Comparison of ENCODE assay signal across 7 mouse cellular contexts in the genomic region with DNA sequence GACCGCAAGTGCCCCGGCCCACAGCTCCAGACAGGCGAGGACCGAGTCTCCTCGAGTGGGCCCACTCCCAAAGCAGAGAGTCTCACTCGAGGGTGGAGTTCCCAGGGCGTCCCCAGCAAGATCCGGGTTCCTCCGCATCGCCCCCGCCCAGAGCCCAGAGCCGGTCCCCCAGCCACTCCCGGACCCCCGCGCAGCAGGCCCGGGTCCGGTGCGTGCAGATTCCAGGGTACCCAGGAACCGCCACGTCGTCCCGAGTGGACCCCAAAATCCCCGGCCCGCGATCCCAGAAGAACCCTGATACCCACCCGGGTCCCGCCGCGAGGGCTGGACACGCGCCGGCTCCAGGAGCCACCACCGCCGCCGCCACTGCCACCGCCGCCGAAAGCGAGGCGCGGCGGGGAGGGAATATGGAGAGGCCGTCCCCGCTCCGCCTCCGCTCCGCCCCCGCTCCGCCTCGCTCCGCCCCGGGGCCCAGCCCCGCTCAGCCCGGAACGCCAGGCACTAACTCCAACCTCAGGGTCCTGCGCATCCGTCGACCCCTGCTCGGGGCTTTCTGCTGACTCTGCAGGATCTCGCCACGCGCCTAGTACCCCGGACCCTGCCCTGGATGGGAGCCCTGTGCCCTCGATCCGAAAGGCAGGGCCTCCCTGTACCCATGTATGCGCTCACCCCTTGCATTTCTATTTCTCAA. TPM values are rescaled to one million over a fixed set of nuclear protein-coding genes. Genes with fewer than 3 reads are reported as not detected.
A peak's percentile ranks its signal among the peaks of the same experiment; 100 is the strongest.
DNase-seq lines count a peak whose midpoint lies in the region; ATAC-seq and TF ChIP-seq lines count a peak whose summit lies in the region.

Gene Tbc1d16, minus strand, starts transcription at position 409 of the 691 bp plus-strand sequence.
Gene Ccdc40, plus strand, starts transcription at position 482 of the 691 bp plus-strand sequence.

- peak; percentile 93 for TF ChIP-seq POLR2A in brain, embryonic 14.5 days (IDR thresholded peaks at IDR 0.05; ENCODE audit: borderline replicate concordance, extremely low read depth, insufficient read depth, insufficient read length, poor library complexity, severe bottlenecking)

- ATAC-seq in forebrain, embryonic 13.5 days: peak; percentile 93
- ATAC-seq in hematopoietic stem cell, adult 5-6 weeks (replicated peaks in 1 of 2; ENCODE audit: insufficient read depth in 1 of 2, low FRiP score in 2 of 2, low TSS enrichment in 1 of 2, low read depth in 1 of 2, poor library complexity in 2 of 2, severe bottlenecking in 2 of 2): peak; percentile 64 to 77

- H3K9me3 ChIP-seq in forebrain, embryonic 13.5 days (replicated peaks): no peaks in the 10 kb centered on the region

- H3K4me2 ChIP-seq in forebrain, embryonic 13.5 days: peak within 1 kb of the TSS; percentile 99

- TF ChIP-seq CTCF in brain, embryonic 14.5 days (IDR thresholded peaks at IDR 0.05; ENCODE audit: borderline replicate concordance, extremely low read depth, insufficient read depth, insufficient read length): no peak

- H3K4me3 ChIP-seq in forebrain, embryonic 13.5 days: peak within 1 kb of the TSS; percentile 83

- H3K27me3 ChIP-seq in forebrain, embryonic 13.5 days: no peaks in the 10 kb centered on the region

- peak within 1 kb of the TSS; percentile 82 for H3K27ac ChIP-seq in forebrain, embryonic 13.5 days

- peak; percentile 83 for DNase-seq in MN1 (ENCODE audit: low spot score)
- peak; percentile 88 for DNase-seq in brain, embryonic 14.5 days (ENCODE audit: low read depth)
- DNase-seq in layer of hippocampus, postnatal 10 days (ENCODE audit: low spot score in 2 of 2): peak; percentile 65 to 78
- peak; percentile 71 for DNase-seq in lung, postnatal 36 days
- peak; percentile 86 for DNase-seq in retina, postnatal 1 day

- H3K36me3 ChIP-seq in forebrain, embryonic 13.5 days (ENCODE audit: poor library complexity, severe bottlenecking): peaks cover 10% of the 10 kb centered on the region; the same call in 1 of the 2 replicates

- under 1% methylated on average over 45 of the region's 66 CpGs for WGBS in forebrain, embryonic 13.5 days

- peaks cover 61% of the 10 kb centered on the region for H3K4me1 ChIP-seq in forebrain, embryonic 13.5 days

- H3K9ac ChIP-seq in forebrain, embryonic 13.5 days: peak within 1 kb of the TSS; percentile 93

RNA-seq across cellular contexts. Expression of gene Tbc1d16, which starts in this region (rescaled TPM):
- 69.8 and 99.3 TPM in 2 replicates for polyA plus RNA-seq in brain, embryonic 14.5 days (2012; rRNA removed)
- 45.3 and 46.0 TPM in 2 replicates for polyA plus RNA-seq in forebrain, embryonic 13.5 days (2015; fragmentation: Nextera tagmentation; extraction: Ambion mirVana)
- total RNA-seq in hematopoietic stem cell, adult 5-6 weeks (2017): 5.5 TPM in 2 replicates
- 100 to 1,000 TPM; 111 to 115 TPM for total RNA-seq in layer of hippocampus, postnatal 10 days (2021)

RNA-seq across cellular contexts. Expression of gene Ccdc40, which starts in this region (rescaled TPM):
- 11.0 and 17.0 TPM in 2 replicates for polyA plus RNA-seq in brain, embryonic 14.5 days (2012; rRNA removed)
- 14.3 and 17.2 TPM in 2 replicates for polyA plus RNA-seq in forebrain, embryonic 13.5 days (2015; fragmentation: Nextera tagmentation; extraction: Ambion mirVana)
- total RNA-seq in hematopoietic stem cell, adult 5-6 weeks (2017): 16.1 and 17.6 TPM in 2 replicates
- total RNA-seq in layer of hippocampus, postnatal 10 days (2021): 1 to 10 TPM; 4.8 to 5.2 TPM

Comparison
In these comparisons a context has a peak if more than half of its experiments do, and no peak if none do; other contexts are left out.
1. Peak in every context shown above with its lines: DNase-seq, ATAC-seq, H3K4me3 ChIP-seq and H3K27ac ChIP-seq.
2. RNA of gene Tbc1d16 (total RNA-seq): 111 to 115 TPM in layer of hippocampus, postnatal 10 days; 5.5 TPM in hematopoietic stem cell, adult 5-6 weeks; every median in the first group is over 10 times any median in the second.